ENCODE assay signal across 8 mouse cellular contexts in genomic region chr3:107943239-107943990, GRCm38 (mm10). TPM values are rescaled to one million over a fixed set of nuclear protein-coding genes. Genes with fewer than 3 reads are reported as not detected.
A peak's percentile ranks its signal among the peaks of the same experiment; 100 is the strongest.
DNase-seq lines count a peak whose midpoint lies in the region; ATAC-seq and TF ChIP-seq lines count a peak whose summit lies in the region.

TSS of gene Gstm6 (minus strand) at chr3:107943749.

- no peak within 1 kb of the TSS for H3K27ac ChIP-seq in hindbrain, embryonic 11.5 days (ENCODE audit: low read depth, low read length)

- no peaks in the 10 kb centered on the region for H3K9me3 ChIP-seq in hindbrain, embryonic 11.5 days (ENCODE audit: control insufficient read depth, low read length)

- peak; percentile 53 for DNase-seq in adrenal gland, postnatal 14 days
- no peak for DNase-seq in adrenal gland, adult 2 months
- DNase-seq in brain, embryonic 14.5 days (ENCODE audit: low read depth), result peak; percentile 93
- DNase-seq in hindbrain, embryonic 11.5 days (ENCODE audit: low spot score), result peak; percentile 61
- DNase-seq in layer of hippocampus, adult 9-11 months, result peak; percentile 81
- DNase-seq in lung, postnatal 36 days, result peak; percentile 68
- no peak for DNase-seq in thymus, adult 18-20 months

- no peaks in the 10 kb centered on the region for H3K27me3 ChIP-seq in hindbrain, embryonic 11.5 days (ENCODE audit: control insufficient read depth, insufficient read depth, low read length)

- TF ChIP-seq POLR2A in brain, embryonic 14.5 days (IDR thresholded peaks at IDR 0.05; ENCODE audit: borderline replicate concordance, extremely low read depth, insufficient read depth, insufficient read length, poor library complexity, severe bottlenecking), result no peak

- no peaks in the 10 kb centered on the region for H3K4me1 ChIP-seq in hindbrain, embryonic 11.5 days (replicated peaks; ENCODE audit: control insufficient read depth, insufficient read depth, low read length)

- H3K36me3 ChIP-seq in hindbrain, embryonic 11.5 days (ENCODE audit: control insufficient read depth, insufficient read depth, low read length), result no peaks in the 10 kb centered on the region

- H3K4me2 ChIP-seq in hindbrain, embryonic 11.5 days (replicated peaks; ENCODE audit: low read depth, low read length), result peak within 1 kb of the TSS; percentile 32

- TF ChIP-seq CTCF in brain, embryonic 14.5 days (IDR thresholded peaks at IDR 0.05; ENCODE audit: borderline replicate concordance, extremely low read depth, insufficient read depth, insufficient read length), result peak; percentile 73

- peak; percentile 77 for ATAC-seq in hindbrain, embryonic 11.5 days (ENCODE audit: low FRiP score)
- no peak for ATAC-seq in erythroblast, adult 5-6 weeks (replicated peaks; ENCODE audit: low FRiP score, poor library complexity, severe bottlenecking)

- no peak within 1 kb of the TSS for H3K9ac ChIP-seq in hindbrain, embryonic 11.5 days (ENCODE audit: low read depth, low read length)

- no peak within 1 kb of the TSS for H3K4me3 ChIP-seq in hindbrain, embryonic 11.5 days (ENCODE audit: low read depth, low read length)

- 20% methylated on average over 20 of the region's 20 CpGs for WGBS in hindbrain, embryonic 11.5 days

RNA-seq across cellular contexts. Expression of gene Gstm6, which starts in this region (rescaled TPM):
- 3.3 and 5.9 TPM in 2 replicates for total RNA-seq in adrenal gland, postnatal 14 days (2021)
- 1 to 10 TPM; 6.1 to 6.5 TPM for total RNA-seq in adrenal gland, adult 2 months (2021)
- polyA plus RNA-seq in adrenal gland, adult 2 months (2012; rRNA removed), result 0.90 and 1.0 TPM in 2 replicates
- 7.9 and 9.5 TPM in 2 replicates for polyA plus RNA-seq in brain, embryonic 14.5 days (2012; rRNA removed)
- polyA plus RNA-seq in hindbrain, embryonic 11.5 days (2014; fragmentation: Nextera tagmentation; extraction: Ambion mirVana), result 6.6 and 7.6 TPM in 2 replicates
- total RNA-seq in erythroblast, adult 5-6 weeks (2015; ENCODE audit: low replicate concordance), result not detected in 2 replicates
- not detected in 2 replicates for total RNA-seq in erythroblast, adult 5-6 weeks (2017; ENCODE audit: low replicate concordance)

Comparison
In these comparisons a context has a peak if more than half of its experiments do, and no peak if none do; other contexts are left out.
1. DNase-seq: peak in adrenal gland, postnatal 14 days (single experiment), brain, embryonic 14.5 days (single experiment), hindbrain, embryonic 11.5 days (single experiment), layer of hippocampus, adult 9-11 months (single experiment) and lung, postnatal 36 days (single experiment); none in adrenal gland, adult 2 months (single experiment) and thymus, adult 18-20 months (0 of 2).